Mouse (Mus musculus) CH12.LX (cell line): Measurements from ENCODE around the gene Lpar3. TPM values are rescaled to one million over a fixed set of nuclear protein-coding genes. Genes with fewer than 3 reads are reported as not detected.
A peak's percentile ranks its signal among the peaks of the same experiment; 100 is the strongest.

Experiments used
- DNase-seq: peaks from one replicate; pipeline ENCODE4 v3.0.0-alpha.2; 2013; ENCODE audit errors: extremely low read depth
- H3K27ac ChIP-seq: 2 replicates; pipeline ENCODE4 v1.5.1; 2012; ENCODE audit warnings: low read depth, mild to moderate bottlenecking, control low read depth, moderate library complexity; ENCODE audit not compliant: insufficient read depth
- H3K27me3 ChIP-seq: replicated peaks from 2 replicates; pipeline ENCODE3; 2012; ENCODE audit warnings: inconsistent platforms
- H3K36me3 ChIP-seq, 2 experiments: replicated peaks in 1 of 2; 2 replicates each; pipeline versions ENCODE3 to v1.6.1; 2012; ENCODE audit warnings: inconsistent platforms in 1 of 2, low read length in 1 of 2, mild to moderate bottlenecking in 1 of 2, mixed read lengths in 1 of 2, moderate library complexity in 1 of 2; ENCODE audit not compliant: control insufficient read depth in 1 of 2, insufficient read depth in 1 of 2
- H3K4me1 ChIP-seq, 2 experiments: 2 replicates each; pipeline ENCODE4 v1.6.1; 2012; ENCODE audit warnings: inconsistent platforms in 1 of 2, moderate library complexity in 1 of 2; ENCODE audit not compliant: insufficient read depth in 2 of 2, control insufficient read depth in 1 of 2
- H3K4me2 ChIP-seq: 2 replicates; pipeline ENCODE4 v1.6.1; 2012; ENCODE audit warnings: low read depth, mild to moderate bottlenecking, control low read depth; ENCODE audit not compliant: poor library complexity, insufficient read depth, severe bottlenecking
- H3K4me3 ChIP-seq, 3 experiments: fragments of 150-350 bp in 1 of 3; sonication (generic) in 1 of 3; replicated peaks in 1 of 3; 2 replicates each; pipeline versions ENCODE3 to v1.5.1; 2011 to 2012; ENCODE audit warnings: low read depth in 2 of 3, low read length in 2 of 3, mild to moderate bottlenecking in 2 of 3, moderate library complexity in 2 of 3, control low read depth in 1 of 3, improper control_type of control experiment in 1 of 3, inconsistent platforms in 1 of 3, mixed read lengths in 1 of 3; ENCODE audit not compliant: poor library complexity in 1 of 3
- H3K79me2 ChIP-seq: replicated peaks from 2 replicates; pipeline ENCODE4 v1.6.1; 2012; ENCODE audit warnings: mild to moderate bottlenecking, moderate library complexity; ENCODE audit not compliant: control insufficient read depth, poor library complexity, insufficient read depth, severe bottlenecking; ENCODE audit errors: extremely low read depth
- H3K9ac ChIP-seq: 2 replicates; pipeline ENCODE4 v1.6.1; 2012; ENCODE audit warnings: low read depth, mild to moderate bottlenecking, control low read depth, moderate library complexity; ENCODE audit not compliant: insufficient read depth
- H3K9me3 ChIP-seq: replicated peaks from 2 replicates; pipeline ENCODE3; 2012; ENCODE audit warnings: low read length, inconsistent platforms, mixed read lengths
- BHLHE40 ChIP-seq: IDR thresholded peaks from 2 replicates; pipeline ENCODE4 v1.6.1; 2011; ENCODE audit warnings: mild to moderate bottlenecking, low read depth, low read length, improper control_type of control experiment
- CHD1 ChIP-seq: IDR thresholded peaks from 2 replicates; pipeline ENCODE4 v1.6.1; 2012; ENCODE audit warnings: low read depth, low read length, improper control_type of control experiment, inconsistent platforms
- CHD2 ChIP-seq: IDR thresholded peaks from 2 replicates; pipeline ENCODE4 v1.6.1; 2011; ENCODE audit warnings: low read length, improper control_type of control experiment
- CTCF ChIP-seq, 2 experiments: IDR thresholded peaks in 1 of 2; conservative IDR thresholded peaks in 1 of 2; 2 replicates each; pipeline ENCODE4 v1.5.1; 2011 to 2012; ENCODE audit warnings: low read depth in 2 of 2, low read length in 2 of 2, improper control_type of control experiment in 1 of 2, inconsistent platforms in 1 of 2, mild to moderate bottlenecking in 1 of 2, moderate library complexity in 1 of 2
- E2F4 ChIP-seq: IDR thresholded peaks from 2 replicates; pipeline ENCODE4 v1.6.1; 2011; ENCODE audit warnings: low read depth, low read length, improper control_type of control experiment; ENCODE audit not compliant: insufficient replicate concordance
- ELF1 ChIP-seq: IDR thresholded peaks from 2 replicates; pipeline ENCODE4 v1.6.1; 2014; ENCODE audit warnings: low read depth, mild to moderate bottlenecking, inconsistent platforms, low read length, improper control_type of control experiment
- EP300 ChIP-seq: IDR thresholded peaks from 2 replicates; pipeline ENCODE4 v1.6.1; 2011; ENCODE audit warnings: low read length, improper control_type of control experiment
- ETS1 ChIP-seq: conservative IDR thresholded peaks from 2 replicates; pipeline ENCODE4 v1.6.1; 2012; ENCODE audit warnings: low read depth, mild to moderate bottlenecking, inconsistent platforms, low read length, improper control_type of control experiment, moderate library complexity
- GABPA ChIP-seq: IDR thresholded peaks from 2 replicates; pipeline ENCODE4 v1.6.1; 2012; ENCODE audit warnings: low read depth, low read length, improper control_type of control experiment, inconsistent platforms; ENCODE audit not compliant: insufficient replicate concordance
- HCFC1 ChIP-seq: IDR thresholded peaks from 2 replicates; pipeline ENCODE4 v1.6.1; 2012; ENCODE audit warnings: low read depth, mild to moderate bottlenecking, inconsistent platforms, low read length, improper control_type of control experiment
- IRF4 ChIP-seq: IDR thresholded peaks from 2 replicates; pipeline ENCODE4 v1.6.1; 2014; ENCODE audit warnings: low read depth, mild to moderate bottlenecking, inconsistent platforms, low read length, improper control_type of control experiment
- JUN ChIP-seq: IDR thresholded peaks from 2 replicates; pipeline ENCODE4 v1.6.1; 2011; ENCODE audit warnings: low read depth, mild to moderate bottlenecking, low read length, improper control_type of control experiment, moderate library complexity; ENCODE audit not compliant: insufficient read depth
- JUND ChIP-seq: conservative IDR thresholded peaks from 2 replicates; pipeline ENCODE4 v1.6.1; 2011; ENCODE audit warnings: low read depth, low read length, improper control_type of control experiment
- KAT2A ChIP-seq: IDR thresholded peaks from 2 replicates; pipeline ENCODE4 v1.6.1; 2012; ENCODE audit warnings: low read length, improper control_type of control experiment, inconsistent platforms; ENCODE audit not compliant: insufficient replicate concordance
- MAFK ChIP-seq: IDR thresholded peaks from 2 replicates; pipeline ENCODE4 v1.6.1; 2011; ENCODE audit warnings: low read length, improper control_type of control experiment; ENCODE audit not compliant: insufficient replicate concordance
- MAX ChIP-seq: IDR thresholded peaks from 2 replicates; pipeline ENCODE4 v1.6.1; 2011; ENCODE audit warnings: low read length, improper control_type of control experiment
- MAZ ChIP-seq: IDR thresholded peaks from 2 replicates; pipeline ENCODE4 v1.6.1; 2012; ENCODE audit warnings: low read depth, mild to moderate bottlenecking, inconsistent platforms, low read length, improper control_type of control experiment, moderate library complexity
- MEF2A ChIP-seq: IDR thresholded peaks from 2 replicates; pipeline ENCODE4 v1.6.1; 2014; ENCODE audit warnings: low read depth, mild to moderate bottlenecking, inconsistent platforms, low read length, improper control_type of control experiment, borderline replicate concordance
- MXI1 ChIP-seq: IDR thresholded peaks from 2 replicates; pipeline ENCODE4 v1.6.1; 2011; ENCODE audit warnings: mild to moderate bottlenecking, low read depth, low read length, improper control_type of control experiment
- MYC ChIP-seq: IDR thresholded peaks from 2 replicates; pipeline ENCODE4 v1.6.1; 2011; ENCODE audit warnings: low read depth, mild to moderate bottlenecking, improper control_type of control experiment, low read length
- NELFE ChIP-seq: IDR thresholded peaks from 2 replicates; pipeline ENCODE4 v1.6.1; 2011; ENCODE audit warnings: low read depth, low read length, improper control_type of control experiment
- NRF1 ChIP-seq: IDR thresholded peaks from 2 replicates; pipeline ENCODE4 v1.6.1; 2014; ENCODE audit warnings: low read depth, mild to moderate bottlenecking, inconsistent platforms, low read length, improper control_type of control experiment, moderate library complexity
- PAX5 ChIP-seq: IDR thresholded peaks from 2 replicates; pipeline ENCODE4 v1.6.1; 2012; ENCODE audit warnings: low read length, inconsistent platforms, mixed read lengths
- POLR2A ChIP-seq: IDR thresholded peaks from 2 replicates; pipeline ENCODE4 v1.6.1; 2011; ENCODE audit warnings: low read depth, mild to moderate bottlenecking, improper control_type of control experiment, low read length
- POLR2AphosphoS2 ChIP-seq: IDR thresholded peaks from 2 replicates; pipeline ENCODE4 v1.6.1; 2011; ENCODE audit warnings: low read depth, low read length, improper control_type of control experiment
- RAD21 ChIP-seq: IDR thresholded peaks from 2 replicates; pipeline ENCODE4 v1.6.1; 2011; ENCODE audit warnings: low read depth, mild to moderate bottlenecking, low read length, improper control_type of control experiment, moderate library complexity
- RCOR1 ChIP-seq: conservative IDR thresholded peaks from 2 replicates; pipeline ENCODE4 v1.6.1; 2012; ENCODE audit warnings: low read depth, mild to moderate bottlenecking, inconsistent platforms, low read length, improper control_type of control experiment
- SIN3A ChIP-seq: IDR thresholded peaks from 2 replicates; pipeline ENCODE4 v1.6.1; 2012; ENCODE audit warnings: low read length, improper control_type of control experiment, inconsistent platforms
- SMC3 ChIP-seq: IDR thresholded peaks from 2 replicates; pipeline ENCODE4 v1.6.1; 2011; ENCODE audit warnings: low read depth, low read length, improper control_type of control experiment
- TCF12 ChIP-seq: IDR thresholded peaks from 2 replicates; pipeline ENCODE4 v1.6.1; 2014; ENCODE audit warnings: low read depth, mild to moderate bottlenecking, inconsistent platforms, low read length, improper control_type of control experiment
- UBTF ChIP-seq: IDR thresholded peaks from 2 replicates; pipeline ENCODE4 v1.6.1; 2012; ENCODE audit warnings: low read depth, mild to moderate bottlenecking, inconsistent platforms, low read length, improper control_type of control experiment, moderate library complexity
- USF1 ChIP-seq: IDR thresholded peaks from 2 replicates; pipeline ENCODE4 v1.6.1; 2014; ENCODE audit warnings: low read depth, mild to moderate bottlenecking, inconsistent platforms, low read length, improper control_type of control experiment
- USF2 ChIP-seq: conservative IDR thresholded peaks from 2 replicates; pipeline ENCODE4 v1.6.1; 2011; ENCODE audit warnings: low read depth, low read length, improper control_type of control experiment
- ZC3H11A ChIP-seq: IDR thresholded peaks from 2 replicates; pipeline ENCODE4 v1.6.1; 2012; ENCODE audit warnings: low read depth, mild to moderate bottlenecking, inconsistent platforms, low read length, improper control_type of control experiment
- ZKSCAN1 ChIP-seq: IDR thresholded peaks from 2 replicates; pipeline ENCODE4 v1.6.1; 2012; ENCODE audit warnings: low read depth, inconsistent platforms, low read length, improper control_type of control experiment, borderline replicate concordance
- ZMIZ1 ChIP-seq: IDR thresholded peaks from 2 replicates; pipeline ENCODE4 v1.6.1; 2012; ENCODE audit warnings: low read depth, mild to moderate bottlenecking, inconsistent platforms, low read length, improper control_type of control experiment
- ZNF384 ChIP-seq: IDR thresholded peaks from 2 replicates; pipeline ENCODE4 v1.6.1; 2012; ENCODE audit warnings: low read depth, low read length, improper control_type of control experiment, inconsistent platforms
- dilution Hi-C: fragments of 300-500 bp; cut with MboI; formaldehyde crosslinking; loops from 2 replicates; pipeline ENCODE4 v1.14.3; 2020; ENCODE audit warnings: low sequenced_read_pairs; ENCODE audit not compliant: extremely low pct_unique_long_range_greater_than_20kb, extremely low pct_ligation_motif_present
- in situ Hi-C: fragments of 300-500 bp; cut with MboI; formaldehyde crosslinking; loops from 3 replicates; pipeline ENCODE4 v1.14.3; 2019; ENCODE audit warnings: low sequenced_read_pairs, low pct_ligation_motif_present, low pct_unique_long_range_greater_than_20kb, mixed read lengths
- polyA plus RNA-seq: library from polyadenylated mRNA; unstranded; fragments of >175 nt; gene quantifications from 2 replicates; pipeline ENCODE4 v1.2.1, GENCODE M21; 2012; ENCODE audit warnings: low read depth; ENCODE audit not compliant: insufficient read length
- total RNA-seq, 2 experiments: library from RNA; depleted of rRNA; stranded (reverse); fragments of 300-350 nt in 1 of 2; fragments of >200 nt in 1 of 2; gene quantifications; 2 replicates each; pipeline ENCODE4 v1.2.3; 2012 to 2014

Lpar3 gene
- total and polyA plus RNA-seq, 3 experiments, result not detected

DNA sequence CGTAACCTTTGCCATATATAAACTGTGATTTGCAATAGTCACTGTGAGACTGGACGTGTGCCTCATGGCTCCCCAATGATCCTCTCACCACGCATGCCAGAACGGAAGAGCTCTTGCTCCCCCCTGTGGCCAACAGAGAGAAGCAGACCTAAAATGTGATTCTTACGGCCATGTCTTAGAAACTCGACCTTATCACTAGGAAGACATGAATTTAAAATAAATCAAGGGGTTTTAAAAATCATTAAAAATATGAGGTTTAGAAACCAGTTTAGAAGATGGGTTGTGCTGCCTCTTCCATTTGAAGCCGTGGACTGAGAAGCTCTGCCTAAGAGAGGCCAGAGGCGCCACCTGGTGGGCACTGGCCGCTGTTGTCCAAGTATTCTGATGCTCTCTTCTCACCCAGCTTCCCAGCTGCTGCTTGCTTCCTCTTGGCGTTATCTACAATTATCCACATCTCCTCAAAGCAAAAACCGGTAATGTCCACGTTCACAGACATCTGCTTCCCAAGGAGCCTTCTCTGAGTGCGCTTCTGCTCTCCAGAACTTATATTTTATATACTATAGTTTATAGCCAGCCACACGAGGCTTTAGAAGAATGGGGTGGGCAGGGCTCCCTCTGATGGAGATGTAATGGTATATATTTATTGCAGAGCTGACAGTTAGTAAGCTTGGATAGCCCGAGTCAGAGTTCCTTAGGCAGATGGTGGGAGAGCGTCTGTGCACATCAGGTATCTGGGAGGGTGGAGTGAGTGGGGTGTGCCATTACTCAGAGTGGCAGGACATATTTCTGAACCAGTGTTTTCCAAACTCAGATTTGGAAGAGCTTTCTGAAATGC, 42.8 kb upstream of the Lpar3 start:
- dilution Hi-C loops (loop anchor here (25.0 kb wide), 1 partner anchor 109 kb away; no protein-coding TSS in a partner anchor), in situ Hi-C loops (loop anchor here (5.0 to 25.0 kb wide), 2 partner anchors 41 to 759 kb away; no protein-coding TSS in a partner anchor)
- DNase-seq, result peak; percentile 96
- TF ChIP-seq MXI1 (no peak; the same call in 1 of the 2 replicates), ZC3H11A (peak; percentile 91), SIN3A (peak; percentile 86), RCOR1 (peak; percentile 67; the same call in 1 of the 2 replicates), PAX5 (no peak), POLR2A (peak; percentile 46; the same call in 1 of the 2 replicates), GABPA (no peak), RAD21 (peak; percentile 79), ELF1 (peak; percentile 64; the same call in 1 of the 2 replicates), IRF4 (peak; percentile 11; the same call in 1 of the 2 replicates), ZKSCAN1 (no peak; the same call in 1 of the 2 replicates), MEF2A (peak; percentile 42; the same call in 1 of the 2 replicates), CHD2 (peak; percentile 21; the same call in 1 of the 2 replicates), UBTF (no peak), KAT2A (no peak), MAZ (peak; percentile 66; the same call in 1 of the 2 replicates), NRF1 (peak; percentile 63), MAFK (no peak), EP300 (peak; percentile 46; the same call in 1 of the 2 replicates), NELFE (peak; percentile 54; the same call in 1 of the 2 replicates), USF1 (no peak), MAX (peak; percentile 82), BHLHE40 (no peak), USF2 (no peak), ZNF384 (no peak), CHD1 (no peak; the same call in 1 of the 2 replicates), JUND (no peak; the same call in 1 of the 2 replicates), HCFC1 (peak; percentile 54), POLR2AphosphoS2 (no peak), CTCF (conservative IDR thresholded peaks at IDR 0.05 in 1 of 2, IDR thresholded peaks at IDR 0.05 in 1 of 2; ENCODE audit: low read depth in 2 of 2, low read length in 2 of 2) (peak; percentile 95 to 97), ZMIZ1 (no peak), SMC3 (peak; percentile 94), TCF12 (peak; percentile 45), E2F4 (no peak; the same call in 1 of the 2 replicates), JUN (no peak; the same call in 1 of the 2 replicates), MYC (peak; percentile 97), ETS1 (no peak)

More for the DNA sequence above, 42.8 kb upstream of the Lpar3 start:
- H3K79me2 ChIP-seq, result no peaks in the 10 kb centered on the region
- H3K9ac ChIP-seq, result peak overlapping the region; percentile 6; the same call in 1 of the 2 replicates
- no peaks in the 10 kb centered on the region for H3K9me3 ChIP-seq
- peaks cover 5 to 18% of the 10 kb centered on the region in 2 experiments; a peak in 3 of 4 replicates for H3K4me1 ChIP-seq
- H3K4me2 ChIP-seq, result peak overlapping the region; percentile 17; the same call in 1 of the 2 replicates
- H3K27me3 ChIP-seq, result no peaks in the 10 kb centered on the region
- peak overlapping the region; percentile 41; the same call in 1 of the 2 replicates for H3K27ac ChIP-seq
- H3K4me3 ChIP-seq, result no peak overlapping the region
- H3K36me3 ChIP-seq, result peaks cover 75 to 94% of the 10 kb centered on the region in 2 experiments
